Mouse (Mus musculus): Measurements from ENCODE around the gene Tmem185a. TPM values are rescaled to one million over a fixed set of nuclear protein-coding genes. Genes with fewer than 3 reads are reported as not detected.
"Not testable (repeated sequence)": the region's sequence is repeated elsewhere in the genome, so short reads cannot be mapped to it uniquely, and the experiment has no call there.

The Tmem185a gene
- polyA plus RNA-seq (2016; fragmentation: Nextera tagmentation; extraction: Ambion mirVana): 42.4 and 48.6 TPM in 2 replicates

GRCm38 (mm10) chrX:70476792-70477776, at the start of gene Tmem185a:
Gene Tmem185a, minus strand, starts transcription at chrX:70477180.
- ATAC-seq (ENCODE audit: low FRiP score): peak; percentile 94
- H3K9me3 ChIP-seq: no peaks in the 10 kb centered on the region
- H3K36me3 ChIP-seq (replicated peaks): no peaks in the 10 kb centered on the region
- peaks cover 2% of the 10 kb centered on the region; the same call in 1 of the 2 replicates for H3K27me3 ChIP-seq
- H3K4me1 ChIP-seq: peaks cover 4% of the 10 kb centered on the region
- H3K27ac ChIP-seq: peak within 1 kb of the TSS; percentile 82
- H3K4me3 ChIP-seq (replicated peaks): peak within 1 kb of the TSS; percentile 55
- peak within 1 kb of the TSS; percentile 54 for H3K4me2 ChIP-seq
- WGBS: 28% methylated on average over 38 of the region's 42 CpGs
- peak within 1 kb of the TSS; percentile 64 for H3K9ac ChIP-seq

GRCm38 (mm10) chrX:70514413-70514812, 37.4 kb upstream of the Tmem185a start:
- H3K9me3 ChIP-seq; H3K36me3 ChIP-seq (replicated peaks); H3K27ac ChIP-seq; H3K27me3 ChIP-seq; H3K4me3 ChIP-seq (replicated peaks); H3K9ac ChIP-seq; H3K4me2 ChIP-seq; H3K4me1 ChIP-seq; ATAC-seq (ENCODE audit: low FRiP score): not testable (repeated sequence)
- 85% methylated on average over 3 of the region's 3 CpGs for WGBS

GRCm38 (mm10) chrX:70487328-70487727, 10.3 kb upstream of the Tmem185a start:
- H3K9ac ChIP-seq; H3K4me1 ChIP-seq; H3K9me3 ChIP-seq; H3K4me2 ChIP-seq; H3K36me3 ChIP-seq (replicated peaks); H3K27me3 ChIP-seq; ATAC-seq (ENCODE audit: low FRiP score); H3K4me3 ChIP-seq (replicated peaks); H3K27ac ChIP-seq: not testable (repeated sequence)
- no CpG with 5 or more reads among the region's 1 CpGs for WGBS

DNA sequence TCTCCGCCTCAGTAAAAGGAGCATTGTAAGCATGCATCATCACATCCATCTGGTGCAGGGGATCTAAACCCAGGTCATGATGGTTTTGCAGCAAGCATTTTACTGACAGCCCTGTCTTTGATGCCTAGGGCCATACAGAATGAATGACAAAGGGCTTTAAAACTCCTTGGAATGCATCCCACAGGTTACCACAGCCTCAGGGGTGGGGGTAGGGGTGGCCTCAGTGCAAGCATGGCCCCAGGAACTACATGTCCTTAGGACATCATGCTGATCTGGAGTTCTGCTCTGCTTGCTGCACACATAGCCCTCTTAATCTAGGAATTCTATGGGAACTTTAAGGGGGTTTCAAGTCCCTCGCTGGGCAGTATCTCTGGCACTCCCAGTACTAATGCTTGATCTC, 5.2 kb upstream of the Tmem185a start:
- peaks cover 2% of the 10 kb centered on the region; the same call in 1 of the 2 replicates for H3K27me3 ChIP-seq
- WGBS: 51% methylated on average over 2 of the region's 2 CpGs
- no peaks in the 10 kb centered on the region for H3K4me1 ChIP-seq
- no peaks in the 10 kb centered on the region for H3K36me3 ChIP-seq (replicated peaks)
- H3K9me3 ChIP-seq: no peaks in the 10 kb centered on the region
- no peak overlapping the region for H3K9ac ChIP-seq
- H3K4me3 ChIP-seq (replicated peaks): no peak overlapping the region
- no peak overlapping the region for H3K27ac ChIP-seq
- no peak overlapping the region for H3K4me2 ChIP-seq
- ATAC-seq (ENCODE audit: low FRiP score): no peak

- Histone ChIP-seq H3K36me3 (replicated peaks) (no peaks in the 10 kb centered on the region), H3K4me1 (peaks cover 4% of the 10 kb centered on the region)
- ATAC-seq (ENCODE audit: low FRiP score): no peak
Measured at GRCm38 (mm10) chrX:70478701-70479100, 1.7 kb upstream of the Tmem185a start.

DNA sequence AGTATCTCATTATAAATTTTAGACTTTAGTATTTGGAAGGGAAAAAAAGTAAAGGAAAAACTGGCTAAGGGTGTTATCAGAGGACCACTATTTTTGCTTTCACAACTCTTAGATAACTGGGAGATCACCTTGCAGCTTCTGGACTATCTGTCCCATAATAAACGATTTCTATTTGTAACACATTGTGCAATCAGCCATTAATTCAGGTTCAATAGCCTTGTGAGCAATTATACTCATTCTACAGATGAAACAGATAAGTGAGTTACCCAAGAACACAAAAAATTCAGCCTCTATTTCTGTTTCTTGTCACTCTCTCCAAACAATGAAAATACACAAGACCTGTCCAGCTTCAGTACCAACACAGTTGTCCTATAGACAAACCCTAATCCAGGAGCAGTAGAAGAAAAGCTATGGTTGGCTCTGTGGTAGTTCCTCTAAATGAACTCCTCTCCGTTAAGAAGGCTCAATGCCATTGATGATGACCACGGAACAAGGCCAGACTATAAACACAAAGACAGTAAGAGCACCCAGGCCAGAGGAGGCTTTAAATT, 1.7 kb downstream of the Tmem185a start:
- no peak for ATAC-seq (ENCODE audit: low FRiP score)
- 80% methylated on average over 3 of the region's 3 CpGs for WGBS
- Histone ChIP-seq H3K27ac (no peak overlapping the region), H3K4me2 (peak overlapping the region; percentile 54), H3K36me3 (replicated peaks) (no peaks in the 10 kb centered on the region), H3K9ac (no peak overlapping the region), H3K4me1 (peaks cover 4% of the 10 kb centered on the region), H3K9me3 (no peaks in the 10 kb centered on the region), H3K4me3 (replicated peaks) (peak overlapping the region; percentile 55; the same call in 1 of the 2 replicates), H3K27me3 (peaks cover 2% of the 10 kb centered on the region; the same call in 1 of the 2 replicates)

More at GRCm38 (mm10) chrX:70478701-70479100, 1.7 kb upstream of the Tmem185a start:
- Histone ChIP-seq H3K4me3 (replicated peaks) (no peak overlapping the region), H3K4me2 (no peak overlapping the region), H3K9ac (no peak overlapping the region), H3K9me3 (no peaks in the 10 kb centered on the region), H3K27ac (no peak overlapping the region), H3K27me3 (peaks cover 2% of the 10 kb centered on the region; the same call in 1 of the 2 replicates)
- 63% methylated on average over 5 of the region's 5 CpGs for WGBS

- ATAC-seq (ENCODE audit: low FRiP score): no peak
Measured at GRCm38 (mm10) chrX:70466897-70467296, 10.1 kb downstream of the Tmem185a start.

GRCm38 (mm10) chrX:70465489-70465888, 11.5 kb downstream of the Tmem185a start:
- Histone ChIP-seq H3K9me3 (no peaks in the 10 kb centered on the region), H3K9ac (no peak overlapping the region), H3K4me2 (no peak overlapping the region), H3K4me3 (replicated peaks) (no peak overlapping the region), H3K27ac (no peak overlapping the region), H3K4me1 (no peaks in the 10 kb centered on the region), H3K27me3 (no peaks in the 10 kb centered on the region), H3K36me3 (replicated peaks) (peaks cover 7% of the 10 kb centered on the region)
- ATAC-seq (ENCODE audit: low FRiP score): no peak
- WGBS: 61% methylated on average over 2 of the region's 2 CpGs

More at GRCm38 (mm10) chrX:70466897-70467296, 10.1 kb downstream of the Tmem185a start:
- H3K4me1 ChIP-seq: no peaks in the 10 kb centered on the region
- H3K27ac ChIP-seq: no peak overlapping the region
- no peaks in the 10 kb centered on the region for H3K9me3 ChIP-seq
- H3K36me3 ChIP-seq (replicated peaks): peaks cover 1% of the 10 kb centered on the region
- no peak overlapping the region for H3K4me3 ChIP-seq (replicated peaks)
- no peak overlapping the region for H3K9ac ChIP-seq
- H3K4me2 ChIP-seq: no peak overlapping the region
- H3K27me3 ChIP-seq: no peaks in the 10 kb centered on the region
- 83% methylated on average over 1 of the region's 1 CpGs for WGBS

DNA sequence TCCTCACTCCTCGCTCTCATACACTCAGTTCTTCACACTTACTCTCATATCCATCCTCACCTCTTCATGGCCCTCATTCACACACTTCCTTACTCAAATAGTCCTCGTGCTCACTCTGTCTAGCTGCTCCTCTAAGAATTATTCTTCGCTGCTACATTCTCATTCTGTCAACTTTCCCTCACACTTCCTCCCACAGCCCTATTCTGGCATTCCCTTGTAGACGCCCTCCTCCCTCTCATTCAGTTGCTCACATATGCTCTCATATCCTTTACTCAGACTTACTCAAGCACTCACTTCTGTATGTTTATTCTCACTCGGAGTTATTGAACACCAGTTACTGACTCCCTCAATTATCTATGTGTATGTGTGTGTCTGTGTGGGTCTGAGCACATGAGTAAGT, 13.4 kb downstream of the Tmem185a start:
- Histone ChIP-seq H3K9ac (no peak overlapping the region), H3K36me3 (replicated peaks) (peaks cover 7% of the 10 kb centered on the region), H3K4me2 (no peak overlapping the region), H3K4me3 (replicated peaks) (no peak overlapping the region), H3K27me3 (no peaks in the 10 kb centered on the region), H3K9me3 (no peaks in the 10 kb centered on the region), H3K4me1 (no peaks in the 10 kb centered on the region), H3K27ac (no peak overlapping the region)
- no peak for ATAC-seq (ENCODE audit: low FRiP score)
- WGBS: 86% methylated on average over 5 of the region's 5 CpGs

GRCm38 (mm10) chrX:70452359-70452758, 24.6 kb downstream of the Tmem185a start:
- H3K27me3 ChIP-seq; H3K36me3 ChIP-seq (replicated peaks); H3K4me1 ChIP-seq; H3K9me3 ChIP-seq; H3K9ac ChIP-seq; ATAC-seq (ENCODE audit: low FRiP score); H3K4me3 ChIP-seq (replicated peaks); H3K4me2 ChIP-seq; H3K27ac ChIP-seq: not testable (repeated sequence)
- no CpG with 5 or more reads among the region's 1 CpGs for WGBS

GRCm38 (mm10) chrX:70425473-70425872, 51.5 kb downstream of the Tmem185a start:
- H3K4me2 ChIP-seq; H3K9ac ChIP-seq; ATAC-seq (ENCODE audit: low FRiP score); H3K4me3 ChIP-seq (replicated peaks); H3K27ac ChIP-seq; H3K36me3 ChIP-seq (replicated peaks); H3K9me3 ChIP-seq; H3K4me1 ChIP-seq; H3K27me3 ChIP-seq: not testable (repeated sequence)
- WGBS: 75% methylated on average over 3 of the region's 3 CpGs
